In the genomic region with DNA sequence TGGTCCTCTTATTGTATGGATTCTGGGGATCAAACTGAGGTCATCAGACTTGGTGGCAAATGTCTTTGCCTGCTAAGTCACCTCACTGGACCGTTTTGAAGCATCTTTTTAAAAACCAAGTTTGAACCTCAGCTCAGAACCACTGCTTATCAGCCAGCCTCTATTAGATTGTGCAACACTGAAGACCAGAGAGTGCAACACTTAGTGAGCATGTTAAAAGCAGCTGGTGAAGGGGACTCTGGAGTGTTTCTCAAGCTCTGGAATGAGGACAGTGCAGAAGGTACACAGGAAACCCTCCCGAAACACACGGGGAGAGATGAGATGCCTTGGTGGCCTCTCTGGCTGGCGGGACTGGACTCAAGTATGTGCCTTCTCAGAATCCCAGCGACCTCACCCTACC, we compare ENCODE assay signal across 29 mouse cellular contexts. TPM values are rescaled to one million over a fixed set of nuclear protein-coding genes. Genes with fewer than 3 reads are reported as not detected.
"Had no signal": no experiment of that assay in that cellular context is flagged by ENCODE, and none has a peak within 500 bp of the region (broad histone marks: within the 10 kb centered on the region; RNA-seq: fewer than 3 reads in every experiment).

No protein-coding gene starts in this region.

- H3K4me2 ChIP-seq: heart, embryonic 13.5 days; heart, embryonic 15.5 days; hindbrain, embryonic 13.5 days; hindbrain, embryonic 15.5 days; kidney, embryonic 15.5 days; limb, embryonic 13.5 days; limb, embryonic 15.5 days; liver, embryonic 12.5 days had no signal

- H3K9me3 ChIP-seq: heart, embryonic 10.5 days; heart, embryonic 13.5 days; heart, embryonic 15.5 days; hindbrain, embryonic 13.5 days; hindbrain, embryonic 15.5 days; kidney, embryonic 15.5 days; limb, embryonic 13.5 days; limb, embryonic 15.5 days; liver, embryonic 12.5 days had no signal

- DNase-seq: gastrocnemius, adult 2 months; gastrocnemius, postnatal 10 days; gastrocnemius, postnatal 25 days; heart, adult 18-20 months; heart, postnatal 14 days; heart, postnatal 36 days; kidney, adult 11 months; kidney, adult 2 months; kidney, adult 9 months; kidney, postnatal 14 days; kidney, postnatal 36 days; layer of hippocampus, adult 9-11 months; layer of hippocampus, postnatal 36 days; left cerebral cortex, postnatal 4 days had no signal

- H3K4me1 ChIP-seq: heart, embryonic 10.5 days; heart, embryonic 13.5 days; heart, embryonic 15.5 days; hindbrain, embryonic 13.5 days; hindbrain, embryonic 15.5 days; kidney, embryonic 15.5 days; limb, embryonic 13.5 days; limb, embryonic 15.5 days had no signal

- H3K9ac ChIP-seq: heart, embryonic 13.5 days; heart, embryonic 15.5 days; hindbrain, embryonic 13.5 days; hindbrain, embryonic 15.5 days; kidney, embryonic 15.5 days; limb, embryonic 13.5 days; limb, embryonic 15.5 days; liver, embryonic 12.5 days had no signal

- H3K4me3 ChIP-seq: gastrocnemius, adult 2 months; heart, embryonic 10.5 days; heart, embryonic 13.5 days; heart, embryonic 15.5 days; hindbrain, embryonic 13.5 days; hindbrain, embryonic 15.5 days; kidney, embryonic 15.5 days; limb, embryonic 13.5 days; limb, embryonic 15.5 days; liver, embryonic 12.5 days had no signal

- ATAC-seq: hindbrain, postnatal 0 days; intestine, embryonic 16.5 days; liver, embryonic 12.5 days had no signal

- H3K27me3 ChIP-seq: heart, embryonic 13.5 days; heart, embryonic 15.5 days; hindbrain, embryonic 13.5 days; hindbrain, embryonic 15.5 days; kidney, embryonic 15.5 days; limb, embryonic 13.5 days; limb, embryonic 15.5 days had no signal

- H3K36me3 ChIP-seq: heart, embryonic 10.5 days; heart, embryonic 13.5 days; heart, embryonic 15.5 days; hindbrain, embryonic 13.5 days; hindbrain, embryonic 15.5 days; kidney, embryonic 15.5 days; limb, embryonic 13.5 days; limb, embryonic 15.5 days; liver, embryonic 12.5 days had no signal

- H3K27ac ChIP-seq: gastrocnemius, adult 2 months; heart, embryonic 10.5 days; heart, embryonic 13.5 days; heart, embryonic 15.5 days; hindbrain, embryonic 13.5 days; hindbrain, embryonic 15.5 days; hindbrain, postnatal 0 days; kidney, embryonic 15.5 days; kidney, postnatal 0 days; limb, embryonic 13.5 days; limb, embryonic 15.5 days; liver, embryonic 12.5 days had no signal

RNA-seq across cellular contexts. Expression of a gene that starts 26.0 kb away (rescaled TPM):
- total RNA-seq: gastrocnemius, adult 2 months; gastrocnemius, postnatal 10 days; gastrocnemius, postnatal 25 days; gastrocnemius, postnatal 4 days; hematopoietic stem cell, adult 5-6 weeks; liver, adult 2 months had no signal
- polyA plus RNA-seq: liver, adult 2 months had no signal
